Mouse (Mus musculus) stomach, embryonic 15.5 days (tissue): ENCODE measurements around the gene Atrnl1. TPM values are rescaled to one million over a fixed set of nuclear protein-coding genes. Genes with fewer than 3 reads are reported as not detected.

Experiments
- ATAC-seq: fragments of 200-750 bp; cut with Nextera tagmentation; 2 replicates; pipeline ENCODE4 v1.8.0; 2017; ENCODE audit warnings: low read depth, moderate number of reproducible peaks, moderate TSS enrichment; ENCODE audit not compliant: insufficient read depth, low FRiP score
- H3K27ac ChIP-seq: fragments of 300-500 bp; sonication (generic); 2 replicates; pipeline ENCODE4 v1.5.1; 2015; ENCODE audit warnings: mild to moderate bottlenecking, inconsistent platforms
- H3K27me3 ChIP-seq: fragments of 300-500 bp; sonication (generic); replicated peaks from 2 replicates; pipeline ENCODE4 v1.6.1; 2015; ENCODE audit warnings: inconsistent platforms
- H3K36me3 ChIP-seq: fragments of 300-500 bp; sonication (generic); 2 replicates; pipeline ENCODE4 v1.6.1; 2015; ENCODE audit warnings: inconsistent platforms
- H3K4me1 ChIP-seq: fragments of 300-500 bp; sonication (generic); 2 replicates; pipeline ENCODE4 v1.6.1; 2015; ENCODE audit warnings: inconsistent platforms
- H3K4me2 ChIP-seq: fragments of 300-500 bp; sonication (generic); 2 replicates; pipeline ENCODE4 v1.6.1; 2015; ENCODE audit warnings: mild to moderate bottlenecking, inconsistent platforms
- H3K4me3 ChIP-seq: fragments of 300-500 bp; sonication (generic); replicated peaks from 2 replicates; pipeline ENCODE4 v1.5.1; 2015; ENCODE audit warnings: inconsistent platforms
- H3K9ac ChIP-seq: fragments of 300-500 bp; sonication (generic); 2 replicates; pipeline ENCODE4 v1.6.1; 2015; ENCODE audit warnings: inconsistent platforms
- H3K9me3 ChIP-seq: fragments of 300-500 bp; sonication (generic); 2 replicates; pipeline ENCODE4 v1.6.1; 2016; ENCODE audit warnings: inconsistent platforms
- WGBS: fragments of 180-500 bp; shearing (Covaris S2); methylation state at CpG from one replicate; pipeline ENCODE4 v1.1.7; 2015; 5-methylcytosine and 5-hydroxymethylcytosine counted together
- polyA plus RNA-seq: library from polyadenylated mRNA; unstranded; fragments of >200 nt; fragmentation: Nextera tagmentation; extraction: Ambion mirVana; gene quantifications from 2 replicates; pipeline ENCODE4 v1.2.1, GENCODE M21; 2015

Gene Atrnl1
- polyA plus RNA-seq, 1 experiment from 2014 or later, result 6.1 TPM

DNA sequence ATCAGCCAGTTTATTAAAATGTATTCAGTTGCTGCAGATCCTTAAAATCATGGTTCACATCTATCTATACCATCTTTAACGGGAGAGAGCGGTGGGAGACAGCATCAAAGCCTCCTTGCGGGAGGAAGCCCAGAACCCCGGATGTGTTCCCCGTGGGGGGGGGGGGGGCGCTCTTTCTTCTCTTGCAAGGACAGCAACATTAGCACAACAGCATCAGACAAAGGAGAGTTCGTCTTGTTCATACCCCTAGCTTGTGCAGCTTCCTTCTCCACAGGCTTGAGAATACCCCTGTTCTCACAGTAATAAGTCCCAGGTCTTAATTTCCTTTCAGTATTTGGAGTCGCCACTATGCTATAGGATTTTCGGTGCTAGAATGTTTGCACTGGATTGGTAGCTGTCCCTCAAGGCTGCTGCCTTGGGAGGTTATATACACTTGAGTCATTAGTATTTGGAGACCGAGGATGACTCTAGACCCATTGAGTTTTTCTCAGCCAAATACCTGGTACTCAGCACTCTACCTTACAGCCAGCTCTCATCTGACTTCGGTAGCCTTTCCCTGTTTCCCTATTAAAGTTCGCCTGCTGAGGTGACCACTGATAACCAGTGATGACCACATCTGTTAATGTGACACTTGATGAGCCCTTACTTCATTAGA is 449.5 kb downstream of the Atrnl1 start:
- ATAC-seq, result no peak
- Histone ChIP-seq H3K4me3 (no peak overlapping the region), H3K36me3 (no peaks in the 10 kb centered on the region), H3K9ac (no peak overlapping the region), H3K4me2 (no peak overlapping the region), H3K9me3 (no peaks in the 10 kb centered on the region), H3K4me1 (peaks cover 20% of the 10 kb centered on the region; the same call in 1 of the 2 replicates), H3K27ac (no peak overlapping the region), H3K27me3 (no peaks in the 10 kb centered on the region)
- WGBS, result 39% methylated on average over 12 of the region's 12 CpGs

DNA sequence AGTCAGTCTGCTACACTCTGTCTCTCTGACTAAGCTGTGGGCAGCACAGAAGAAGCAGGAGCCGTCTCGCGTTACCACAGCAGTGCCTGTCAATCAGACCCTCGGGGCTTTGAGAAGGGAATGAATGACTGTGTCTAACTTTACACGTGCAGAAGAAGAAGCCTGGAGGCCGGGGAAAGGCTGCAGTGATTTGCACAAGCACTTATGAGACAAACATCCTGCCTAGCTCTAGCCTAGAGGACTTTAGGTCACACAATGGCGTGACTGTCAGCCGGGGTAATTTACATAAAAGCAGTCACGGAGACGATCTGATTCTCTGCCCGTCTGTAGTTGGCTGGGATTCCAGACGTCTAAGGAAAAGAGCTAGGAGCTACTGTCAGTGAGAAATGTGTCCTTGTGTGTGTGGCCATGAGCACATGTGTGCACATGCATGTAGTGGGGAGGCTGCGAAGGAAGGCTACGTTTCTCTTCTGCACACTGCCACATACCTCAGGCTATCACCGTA is 450.1 kb downstream of the Atrnl1 start:
- WGBS, result 34% methylated on average over 15 of the region's 15 CpGs
- Histone ChIP-seq H3K4me2 (no peak overlapping the region), H3K36me3 (no peaks in the 10 kb centered on the region), H3K27ac (no peak overlapping the region), H3K27me3 (no peaks in the 10 kb centered on the region), H3K9ac (no peak overlapping the region), H3K4me1 (peaks cover 20% of the 10 kb centered on the region; the same call in 1 of the 2 replicates), H3K4me3 (no peak overlapping the region), H3K9me3 (no peaks in the 10 kb centered on the region)
- no peak for ATAC-seq

DNA sequence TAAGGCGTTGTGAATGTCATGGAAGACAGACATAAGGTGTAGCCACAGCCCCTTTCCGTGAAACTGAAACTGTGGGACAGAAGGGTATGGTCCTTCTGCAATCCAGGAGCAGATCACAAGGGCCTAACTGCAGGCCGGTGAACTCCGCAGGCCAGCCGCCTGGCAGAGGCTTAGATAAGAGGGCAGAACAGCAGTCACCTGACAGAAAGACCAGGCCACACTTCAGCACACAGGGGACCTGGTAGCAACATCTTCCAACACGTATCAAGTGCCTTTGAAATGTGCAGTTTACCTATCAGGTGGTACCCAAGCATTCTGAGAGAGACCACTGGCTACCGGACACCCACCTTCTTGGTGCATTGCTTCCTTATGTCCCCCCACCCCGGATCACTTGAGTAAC is 451.1 kb downstream of the Atrnl1 start:
- 84% methylated on average over 8 of the region's 8 CpGs for WGBS
- no peak for ATAC-seq
- Histone ChIP-seq H3K9me3 (no peaks in the 10 kb centered on the region), H3K4me1 (peaks cover 20% of the 10 kb centered on the region; the same call in 1 of the 2 replicates), H3K27ac (no peak overlapping the region), H3K4me2 (no peak overlapping the region), H3K9ac (no peak overlapping the region), H3K36me3 (no peaks in the 10 kb centered on the region), H3K27me3 (no peaks in the 10 kb centered on the region), H3K4me3 (no peak overlapping the region)

DNA sequence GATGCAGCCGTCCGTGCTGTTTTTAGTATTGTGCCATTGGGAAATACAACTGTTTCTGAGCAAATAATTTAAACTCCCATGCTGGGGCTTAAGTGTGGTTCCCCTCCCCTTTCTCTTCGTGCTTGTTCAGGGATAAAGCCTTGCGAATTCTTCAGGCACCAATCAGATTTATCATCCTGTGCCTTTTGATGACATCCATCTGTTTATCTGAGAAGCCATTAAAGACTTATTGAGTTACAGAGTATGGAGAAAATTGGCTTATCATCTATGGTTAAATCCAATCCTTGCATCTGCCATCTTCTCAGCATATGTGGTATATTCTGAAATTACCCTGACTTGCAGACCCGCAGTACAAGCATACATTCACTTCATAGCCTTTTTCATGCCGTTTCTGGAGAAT is 452.7 kb downstream of the Atrnl1 start:
- 32% methylated on average over 6 of the region's 6 CpGs for WGBS
- peaks cover 20% of the 10 kb centered on the region; the same call in 1 of the 2 replicates for H3K4me1 ChIP-seq
- H3K27ac ChIP-seq, result no peak overlapping the region
- no peak for ATAC-seq
- H3K4me2 ChIP-seq, result no peak overlapping the region
- H3K27me3 ChIP-seq, result no peaks in the 10 kb centered on the region
- no peaks in the 10 kb centered on the region for H3K9me3 ChIP-seq
- no peak overlapping the region for H3K4me3 ChIP-seq
- H3K36me3 ChIP-seq, result no peaks in the 10 kb centered on the region
- no peak overlapping the region for H3K9ac ChIP-seq

DNA sequence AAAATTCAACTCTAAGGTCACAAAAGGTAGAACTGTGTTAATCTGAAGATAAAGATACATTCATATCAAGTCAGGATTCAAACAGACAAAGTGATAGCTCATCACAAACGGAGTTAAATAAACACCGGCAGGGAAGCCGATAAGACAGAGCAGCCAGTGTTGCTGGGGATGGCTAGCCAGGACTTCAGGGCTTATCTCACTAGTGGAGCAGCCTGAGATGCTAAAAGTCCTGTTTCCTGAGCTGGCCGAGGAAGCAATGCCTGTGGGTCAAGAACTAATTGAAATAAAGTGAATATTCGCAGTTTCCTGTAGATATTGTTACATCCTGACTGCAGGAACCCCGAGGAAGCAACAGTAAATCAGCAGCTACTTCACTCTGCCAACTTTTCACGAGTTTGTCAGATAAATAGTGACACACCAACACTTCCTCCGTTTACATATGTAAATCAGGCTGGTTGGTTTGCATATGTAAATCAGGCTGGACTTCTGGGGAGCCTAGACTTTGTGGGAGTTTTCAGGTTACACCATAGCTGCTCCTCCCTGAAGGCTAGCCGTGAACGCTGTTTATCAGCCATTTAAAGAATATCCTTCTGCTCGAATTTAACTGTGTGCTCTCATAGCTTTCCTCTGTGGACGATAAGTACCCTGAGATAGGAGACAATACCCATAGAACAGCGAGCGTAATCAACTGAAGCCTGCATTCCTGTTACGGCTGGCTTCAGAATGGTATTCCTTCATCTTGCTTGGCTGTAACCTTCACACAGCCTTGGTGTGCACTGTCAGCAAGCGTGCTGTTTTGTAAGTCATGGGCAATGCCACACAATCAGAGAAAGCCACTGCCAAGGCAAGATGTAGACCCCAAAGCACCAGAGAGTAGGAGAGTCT is 453.5 kb downstream of the Atrnl1 start:
- no peak for ATAC-seq
- Histone ChIP-seq H3K27me3 (no peaks in the 10 kb centered on the region), H3K36me3 (no peaks in the 10 kb centered on the region), H3K4me2 (no peak overlapping the region), H3K4me3 (no peak overlapping the region), H3K9ac (no peak overlapping the region), H3K4me1 (peaks cover 17% of the 10 kb centered on the region; the same call in 1 of the 2 replicates), H3K27ac (no peak overlapping the region), H3K9me3 (no peaks in the 10 kb centered on the region)
- WGBS, result 30% methylated on average over 16 of the region's 16 CpGs

DNA sequence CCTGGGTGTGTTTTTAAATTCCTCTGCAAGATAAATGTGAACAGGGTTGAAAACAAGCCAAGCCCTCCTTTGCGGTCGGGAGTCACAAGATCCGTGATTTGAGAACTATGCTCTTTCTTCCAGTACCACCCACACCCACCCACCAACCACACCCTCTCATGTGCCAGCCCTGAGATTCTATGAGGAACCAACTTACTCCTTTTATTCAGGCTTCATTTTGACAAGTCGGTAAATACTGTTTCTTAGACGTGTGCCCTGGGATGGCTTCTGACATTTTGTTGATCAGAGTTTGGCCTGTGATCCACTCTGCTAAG is 454.1 kb downstream of the Atrnl1 start:
- no peak for ATAC-seq
- no peak overlapping the region for H3K4me3 ChIP-seq
- no peaks in the 10 kb centered on the region for H3K36me3 ChIP-seq
- H3K9ac ChIP-seq, result no peak overlapping the region
- no peaks in the 10 kb centered on the region for H3K27me3 ChIP-seq
- no peak overlapping the region for H3K4me2 ChIP-seq
- H3K4me1 ChIP-seq, result peaks cover 16% of the 10 kb centered on the region; the same call in 1 of the 2 replicates
- 46% methylated on average over 5 of the region's 5 CpGs for WGBS
- no peak overlapping the region for H3K27ac ChIP-seq
- H3K9me3 ChIP-seq, result no peaks in the 10 kb centered on the region

DNA sequence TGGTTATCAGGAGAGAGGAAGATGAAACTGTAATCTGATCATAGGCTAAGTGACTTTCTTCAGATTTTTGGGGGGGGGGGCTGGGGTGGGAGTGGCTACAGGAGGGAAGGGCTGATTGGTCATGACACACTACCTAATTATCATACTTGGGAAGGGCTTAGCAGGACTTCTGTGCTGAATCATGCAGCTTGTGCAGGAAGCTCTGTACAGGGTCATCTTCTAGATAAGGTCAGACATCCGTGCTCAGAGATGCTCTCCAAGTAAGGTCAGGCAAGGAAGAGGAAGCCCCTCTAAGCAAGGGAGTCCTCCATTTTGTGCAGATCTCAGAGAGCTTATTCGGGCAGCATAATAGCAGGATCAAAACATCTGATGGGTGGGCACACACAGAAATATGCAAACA is 454.7 kb downstream of the Atrnl1 start:
- no peak for ATAC-seq
- H3K4me3 ChIP-seq, result no peak overlapping the region
- H3K4me1 ChIP-seq, result peaks cover 14% of the 10 kb centered on the region; the same call in 1 of the 2 replicates
- H3K27me3 ChIP-seq, result no peaks in the 10 kb centered on the region
- no peaks in the 10 kb centered on the region for H3K9me3 ChIP-seq
- H3K9ac ChIP-seq, result no peak overlapping the region
- 68% methylated on average over 2 of the region's 2 CpGs for WGBS
- no peak overlapping the region for H3K27ac ChIP-seq
- H3K4me2 ChIP-seq, result no peak overlapping the region
- H3K36me3 ChIP-seq, result no peaks in the 10 kb centered on the region

DNA sequence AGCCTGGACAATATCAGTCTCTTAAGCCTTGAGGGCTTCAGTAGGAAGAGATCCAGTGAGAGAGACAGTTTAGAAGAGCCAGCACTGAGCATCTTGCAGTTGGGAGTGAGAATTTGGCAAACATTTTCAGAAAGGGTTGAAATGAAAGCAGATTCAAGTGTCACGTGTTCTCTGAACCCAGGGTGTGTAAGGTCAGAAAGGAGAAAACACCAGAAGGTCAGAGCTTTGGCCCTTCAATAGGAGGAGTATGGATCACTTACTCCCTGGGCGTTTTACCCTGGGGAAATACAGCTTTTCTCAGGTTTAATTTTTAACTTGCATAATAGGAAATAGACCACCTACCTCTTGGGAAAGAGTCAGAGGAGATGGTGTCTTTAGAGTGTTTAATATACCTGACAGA is 457.3 kb downstream of the Atrnl1 start:
- no peak for ATAC-seq
- no peaks in the 10 kb centered on the region for H3K27me3 ChIP-seq
- WGBS, result 61% methylated on average over 2 of the region's 2 CpGs
- H3K4me1 ChIP-seq, result peaks cover 7% of the 10 kb centered on the region; the same call in 1 of the 2 replicates
- no peak overlapping the region for H3K4me3 ChIP-seq
- no peak overlapping the region for H3K4me2 ChIP-seq
- no peaks in the 10 kb centered on the region for H3K9me3 ChIP-seq
- no peak overlapping the region for H3K27ac ChIP-seq
- no peaks in the 10 kb centered on the region for H3K36me3 ChIP-seq
- H3K9ac ChIP-seq, result no peak overlapping the region

DNA sequence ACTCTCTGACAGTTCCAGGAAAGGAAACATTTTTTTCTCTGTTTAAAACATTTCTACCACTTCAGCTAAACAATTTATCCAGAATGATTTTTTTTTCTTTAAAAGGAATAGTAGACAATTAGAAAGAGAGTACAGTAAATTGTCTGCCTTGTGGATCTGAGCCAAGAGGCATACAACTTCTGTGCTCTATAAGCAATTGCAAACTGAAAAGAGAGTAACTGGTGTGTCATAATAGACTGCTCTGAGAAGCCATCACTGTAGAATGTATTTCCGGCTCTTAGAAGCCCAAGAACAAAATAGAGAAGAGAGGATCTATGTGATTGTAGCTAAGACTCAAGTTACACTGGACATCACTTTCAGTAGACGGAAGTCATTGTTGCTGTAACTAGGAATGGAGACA is 458.1 kb downstream of the Atrnl1 start:
- Histone ChIP-seq H3K9ac (no peak overlapping the region), H3K27me3 (no peaks in the 10 kb centered on the region), H3K4me2 (no peak overlapping the region), H3K9me3 (no peaks in the 10 kb centered on the region), H3K27ac (peak overlapping the region; percentile 41; the same call in 1 of the 2 replicates), H3K4me3 (no peak overlapping the region), H3K4me1 (peaks cover 2% of the 10 kb centered on the region; the same call in 1 of the 2 replicates), H3K36me3 (no peaks in the 10 kb centered on the region)
- 56% methylated on average over 2 of the region's 2 CpGs for WGBS
- no peak for ATAC-seq

DNA sequence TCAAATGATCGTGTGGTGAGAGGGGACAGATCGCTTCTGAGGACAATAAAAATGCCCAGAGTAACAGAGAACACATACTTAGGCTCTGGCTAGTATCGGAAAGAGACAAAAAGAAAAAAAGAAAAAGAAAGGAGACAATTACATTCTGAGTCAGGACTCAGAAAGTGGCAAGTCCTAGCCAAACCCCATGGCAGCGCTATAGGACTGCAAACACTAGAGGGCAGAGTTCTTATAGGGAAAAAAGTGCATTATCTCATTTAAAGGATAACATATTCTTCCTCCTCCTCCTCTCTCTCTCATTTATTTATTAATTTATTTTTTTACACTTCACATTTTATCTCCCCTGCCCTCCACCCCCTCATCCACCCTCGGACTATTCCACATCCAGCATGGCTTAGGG is 461.6 kb downstream of the Atrnl1 start:
- Histone ChIP-seq H3K4me2 (no peak overlapping the region), H3K9me3 (no peaks in the 10 kb centered on the region), H3K36me3 (no peaks in the 10 kb centered on the region), H3K27ac (no peak overlapping the region), H3K4me1 (no peaks in the 10 kb centered on the region; the same call in 1 of the 2 replicates), H3K4me3 (no peak overlapping the region), H3K27me3 (no peaks in the 10 kb centered on the region), H3K9ac (no peak overlapping the region)
- ATAC-seq, result no peak
- 83% methylated on average over 5 of the region's 5 CpGs for WGBS

DNA sequence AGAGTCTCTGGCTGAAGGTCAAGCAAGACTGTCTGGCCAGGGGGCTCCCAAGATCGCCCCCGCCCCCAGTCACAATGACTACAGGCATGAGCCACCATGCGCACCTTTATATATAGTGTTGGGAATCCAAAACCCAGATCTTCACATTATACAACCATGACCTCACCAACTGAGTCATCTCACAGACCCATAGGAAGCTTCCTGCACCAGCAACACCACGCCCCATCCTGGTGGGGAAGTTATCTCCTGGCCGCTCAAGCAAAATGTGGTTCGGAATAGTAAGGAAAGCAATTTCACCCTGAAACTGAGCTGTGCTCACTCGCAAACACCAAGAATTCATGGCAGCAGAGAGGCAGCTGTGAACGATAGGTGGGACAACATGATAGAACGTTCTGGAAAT is 462.0 kb downstream of the Atrnl1 start:
- Histone ChIP-seq H3K4me1 (no peaks in the 10 kb centered on the region; the same call in 1 of the 2 replicates), H3K4me2 (no peak overlapping the region), H3K4me3 (no peak overlapping the region), H3K27me3 (no peaks in the 10 kb centered on the region), H3K27ac (no peak overlapping the region), H3K9me3 (no peaks in the 10 kb centered on the region), H3K9ac (no peak overlapping the region), H3K36me3 (no peaks in the 10 kb centered on the region)
- no peak for ATAC-seq
- 86% methylated on average over 9 of the region's 9 CpGs for WGBS

DNA sequence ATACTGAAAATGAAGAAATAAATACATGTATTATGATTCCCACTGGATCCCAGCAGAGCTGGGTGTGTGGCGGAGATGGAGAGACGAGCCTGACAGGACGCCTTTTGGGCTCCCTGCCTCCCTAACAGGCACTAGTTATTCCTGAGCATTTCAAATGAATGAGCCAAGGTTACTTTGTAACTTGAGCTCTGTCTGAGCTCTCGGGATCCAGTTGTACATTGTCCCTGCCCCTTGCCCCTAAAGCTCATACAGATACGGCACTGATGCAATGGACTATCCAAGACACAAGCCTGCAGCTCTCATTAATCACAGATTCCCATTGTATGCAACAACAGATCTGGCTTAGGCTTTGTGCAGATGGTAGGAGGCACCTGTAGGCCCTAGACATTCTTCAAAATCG is 464.4 kb downstream of the Atrnl1 start:
- H3K9ac ChIP-seq, result no peak overlapping the region
- H3K4me2 ChIP-seq, result no peak overlapping the region
- 50% methylated on average over 6 of the region's 6 CpGs for WGBS
- no peak overlapping the region for H3K4me3 ChIP-seq
- H3K36me3 ChIP-seq, result no peaks in the 10 kb centered on the region
- H3K27ac ChIP-seq, result no peak overlapping the region
- H3K9me3 ChIP-seq, result no peaks in the 10 kb centered on the region
- no peak for ATAC-seq
- H3K4me1 ChIP-seq, result no peaks in the 10 kb centered on the region
- no peaks in the 10 kb centered on the region for H3K27me3 ChIP-seq
